Mouse (Mus musculus) midbrain, embryonic 14.5 days (tissue): ENCODE results near the gene Gm47841. TPM values are rescaled to one million over a fixed set of nuclear protein-coding genes. Genes with fewer than 3 reads are reported as not detected.

Source experiments
- ATAC-seq: fragments of 200-750 bp; cut with Nextera tagmentation; 2 replicates; pipeline ENCODE4 v1.8.0; 2017; ENCODE audit warnings: moderate number of reproducible peaks, moderate library complexity; ENCODE audit not compliant: low FRiP score, low TSS enrichment
- DNase-seq: peaks from one replicate; pipeline ENCODE4 v3.0.0-alpha.2; 2015
- H3K27ac ChIP-seq: fragments of 300-500 bp; sonication (generic); replicated peaks from 2 replicates; pipeline ENCODE4 v1.5.1; 2014; ENCODE audit warnings: mild to moderate bottlenecking, low read depth, low read length, moderate library complexity
- H3K27me3 ChIP-seq: fragments of 300-500 bp; sonication (generic); 2 replicates; pipeline ENCODE4 v1.6.1; 2014; ENCODE audit warnings: low read length, control low read depth, mixed read lengths; ENCODE audit not compliant: control insufficient read depth, insufficient read depth
- H3K36me3 ChIP-seq: fragments of 300-500 bp; sonication (generic); 2 replicates; pipeline ENCODE4 v1.6.1; 2014; ENCODE audit warnings: low read length, control low read depth; ENCODE audit not compliant: control insufficient read depth, insufficient read depth
- H3K4me1 ChIP-seq: fragments of 300-500 bp; sonication (generic); 2 replicates; pipeline ENCODE4 v1.6.1; 2014; ENCODE audit warnings: mild to moderate bottlenecking, antibody characterized with exemption, low read length, control low read depth; ENCODE audit not compliant: control insufficient read depth, insufficient read depth
- H3K4me2 ChIP-seq: fragments of 300-500 bp; sonication (generic); 2 replicates; pipeline ENCODE4 v1.6.1; 2014; ENCODE audit warnings: mild to moderate bottlenecking, low read length, moderate library complexity
- H3K4me3 ChIP-seq: fragments of 300-500 bp; sonication (generic); replicated peaks from 2 replicates; pipeline ENCODE4 v1.5.1; 2014; ENCODE audit warnings: low read depth, low read length
- H3K9ac ChIP-seq: fragments of 300-500 bp; sonication (generic); replicated peaks from 2 replicates; pipeline ENCODE4 v1.6.1; 2014; ENCODE audit warnings: mild to moderate bottlenecking, low read length, moderate library complexity
- H3K9me3 ChIP-seq: fragments of 300-500 bp; sonication (generic); 2 replicates; pipeline ENCODE4 v1.6.1; 2016; ENCODE audit warnings: low read length, control low read depth, mixed read lengths; ENCODE audit not compliant: control insufficient read depth
- WGBS: fragments of 180-500 bp; shearing (Covaris S2); extraction: QIAGEN DNeasy Blood & Tissue Kit; methylation state at CpG from one replicate; pipeline ENCODE4 v1.1.7; 2014; 5-methylcytosine and 5-hydroxymethylcytosine counted together
- polyA plus RNA-seq: library from polyadenylated mRNA; unstranded; fragments of >200 nt; fragmentation: Nextera tagmentation; extraction: Ambion mirVana; gene quantifications from 2 replicates; pipeline ENCODE4 v1.2.1, GENCODE M21; 2014

The Gm47841 gene
- polyA plus RNA-seq, 1 experiment from 2014 or later, result not detected

GRCm38 (mm10) chr15:101042613-101043012 is 4.6 kb downstream of the Gm47841 start:
- Histone ChIP-seq H3K27me3 (peaks cover 40% of the 10 kb centered on the region), H3K4me1 (peaks cover 16% of the 10 kb centered on the region)
- WGBS, result 25% methylated on average over 6 of the region's 6 CpGs

GRCm38 (mm10) chr15:101041966-101042365 is 5.2 kb downstream of the Gm47841 start:
- 76% methylated on average over 6 of the region's 6 CpGs for WGBS

More at GRCm38 (mm10) chr15:101042613-101043012, 4.6 kb downstream of the Gm47841 start:
- peak; percentile 82 for DNase-seq
- Histone ChIP-seq H3K9ac (no peak overlapping the region), H3K27ac (no peak overlapping the region), H3K9me3 (no peaks in the 10 kb centered on the region), H3K4me3 (no peak overlapping the region), H3K4me2 (no peak overlapping the region), H3K36me3 (peaks cover 28% of the 10 kb centered on the region)
- ATAC-seq, result no peak

DNA sequence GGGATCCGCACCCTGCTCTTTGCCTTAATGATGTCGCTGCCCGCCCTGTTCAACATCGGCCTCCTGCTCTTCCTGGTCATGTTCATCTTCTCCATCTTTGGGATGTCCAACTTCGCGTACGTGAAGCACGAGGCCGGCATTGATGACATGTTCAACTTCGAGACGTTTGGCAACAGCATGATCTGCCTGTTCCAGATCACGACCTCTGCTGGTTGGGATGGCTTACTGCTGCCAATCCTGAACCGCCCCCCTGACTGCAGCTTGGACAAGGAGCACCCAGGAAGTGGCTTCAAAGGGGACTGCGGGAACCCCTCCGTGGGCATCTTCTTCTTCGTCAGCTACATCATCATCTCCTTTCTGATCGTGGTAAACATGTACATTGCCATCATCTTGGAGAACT is 7.5 kb downstream of the Gm47841 start:
- Histone ChIP-seq H3K27ac (no peak overlapping the region), H3K4me2 (no peak overlapping the region), H3K27me3 (peaks cover 11% of the 10 kb centered on the region; the same call in 1 of the 2 replicates), H3K4me3 (no peak overlapping the region), H3K9ac (no peak overlapping the region), H3K4me1 (no peaks in the 10 kb centered on the region), H3K9me3 (no peaks in the 10 kb centered on the region), H3K36me3 (peaks cover 45% of the 10 kb centered on the region)
- WGBS, result 65% methylated on average over 17 of the region's 17 CpGs
- ATAC-seq (no peak), DNase-seq (no peak)

More at GRCm38 (mm10) chr15:101041966-101042365, 5.2 kb downstream of the Gm47841 start:
- Histone ChIP-seq H3K4me2 (no peak overlapping the region), H3K36me3 (peaks cover 28% of the 10 kb centered on the region), H3K27me3 (peaks cover 34% of the 10 kb centered on the region), H3K4me1 (peaks cover 13% of the 10 kb centered on the region), H3K9me3 (no peaks in the 10 kb centered on the region), H3K9ac (no peak overlapping the region), H3K27ac (0 out of 2 replicates have a peak overlapping the region, but pooled peaks have one; percentile 8), H3K4me3 (no peak overlapping the region)
- ATAC-seq (no peak), DNase-seq (no peak)

DNA sequence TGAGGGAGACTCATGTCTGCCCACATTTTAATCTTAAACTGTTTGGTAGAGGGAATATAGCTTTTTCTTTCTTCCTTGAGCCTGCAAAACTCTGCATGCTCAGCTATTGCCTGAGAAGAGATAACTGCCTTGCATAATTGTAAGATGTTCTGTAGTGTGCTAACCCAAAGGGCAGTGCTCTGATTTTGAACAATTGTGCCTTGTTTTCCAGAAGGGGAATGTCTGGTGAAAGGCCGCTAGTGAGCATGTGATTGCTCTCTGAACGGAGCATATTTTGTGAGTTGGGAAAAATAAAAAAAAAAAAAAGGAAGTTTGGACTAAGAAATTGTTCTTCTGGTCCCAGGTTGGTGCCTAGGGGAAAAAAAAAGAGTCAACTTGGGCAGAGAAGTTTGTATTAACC is 18.2 kb downstream of the Gm47841 start:
- 79% methylated on average over 2 of the region's 2 CpGs for WGBS
- H3K9me3 ChIP-seq, result no peaks in the 10 kb centered on the region
- no peak overlapping the region for H3K27ac ChIP-seq
- no peaks in the 10 kb centered on the region for H3K4me1 ChIP-seq
- ATAC-seq, result no peak
- H3K27me3 ChIP-seq, result no peaks in the 10 kb centered on the region
- no peak overlapping the region for H3K9ac ChIP-seq
- H3K4me3 ChIP-seq, result no peak overlapping the region
- DNase-seq, result no peak
- H3K36me3 ChIP-seq, result peaks cover 36% of the 10 kb centered on the region
- no peak overlapping the region for H3K4me2 ChIP-seq

DNA sequence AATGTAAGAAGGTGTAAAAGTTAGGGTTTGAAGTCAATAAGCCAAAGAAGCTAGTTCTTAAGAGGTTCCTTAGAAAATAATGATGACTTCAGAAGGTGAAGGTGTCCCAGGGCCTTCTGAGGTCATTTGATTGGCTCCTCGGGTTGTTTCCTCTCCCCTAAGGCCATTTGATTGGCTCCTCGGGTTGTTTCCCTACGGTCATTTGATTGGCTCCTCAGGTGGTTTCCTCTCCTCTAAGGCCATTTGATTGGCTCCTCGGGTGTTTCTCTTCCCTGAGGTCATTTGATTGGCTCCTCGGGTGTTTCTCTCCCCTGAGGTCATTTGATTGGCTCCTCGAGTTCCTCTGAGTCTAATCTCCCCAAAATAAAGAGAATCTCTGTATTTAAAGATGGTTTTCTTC is 35.8 kb downstream of the Gm47841 start:
- Histone ChIP-seq H3K9ac (no peak overlapping the region), H3K4me1 (peaks cover 6% of the 10 kb centered on the region; the same call in 1 of the 2 replicates), H3K4me2 (no peak overlapping the region), H3K9me3 (no peaks in the 10 kb centered on the region), H3K27me3 (no peaks in the 10 kb centered on the region), H3K27ac (no peak overlapping the region), H3K4me3 (no peak overlapping the region), H3K36me3 (peaks cover 42% of the 10 kb centered on the region)
- ATAC-seq (no peak), DNase-seq (no peak)
- 91% methylated on average over 6 of the region's 6 CpGs for WGBS

GRCm38 (mm10) chr15:101008386-101009010 is 38.7 kb downstream of the Gm47841 start:
- Histone ChIP-seq H3K4me1 (peaks cover 6% of the 10 kb centered on the region; the same call in 1 of the 2 replicates), H3K27me3 (no peaks in the 10 kb centered on the region), H3K27ac (no peak overlapping the region), H3K4me3 (no peak overlapping the region), H3K36me3 (peaks cover 22% of the 10 kb centered on the region), H3K9ac (no peak overlapping the region), H3K9me3 (no peaks in the 10 kb centered on the region), H3K4me2 (no peak overlapping the region)
- no peak for ATAC-seq
- peak; percentile 18 for DNase-seq
- WGBS, result 89% methylated on average over 14 of the region's 14 CpGs

DNA sequence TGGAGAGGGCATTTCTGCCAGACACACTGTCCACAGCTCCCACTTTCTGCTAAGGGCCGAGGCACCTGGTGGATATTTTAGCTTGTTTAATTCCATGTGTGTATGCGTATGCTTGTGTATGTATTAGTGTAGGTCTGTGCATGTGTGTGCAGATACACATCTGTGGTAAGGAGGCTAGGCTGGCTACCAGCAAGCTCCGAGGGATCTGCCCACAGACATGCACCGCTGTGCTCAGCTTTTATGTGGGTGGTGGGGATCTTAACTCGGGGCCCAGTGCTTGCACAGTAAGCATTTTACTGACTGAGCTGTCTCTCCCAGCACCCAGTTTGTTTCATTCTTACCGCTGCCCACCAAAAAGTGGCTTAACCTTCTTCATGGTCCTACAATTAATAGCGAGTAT is 40.0 kb downstream of the Gm47841 start:
- H3K4me3 ChIP-seq, result no peak overlapping the region
- 69% methylated on average over 7 of the region's 7 CpGs for WGBS
- H3K36me3 ChIP-seq, result peaks cover 23% of the 10 kb centered on the region
- no peak overlapping the region for H3K9ac ChIP-seq
- DNase-seq, result no peak
- H3K27ac ChIP-seq, result no peak overlapping the region
- H3K27me3 ChIP-seq, result no peaks in the 10 kb centered on the region
- H3K4me2 ChIP-seq, result peak overlapping the region; percentile 55; the same call in 1 of the 2 replicates
- peaks cover 6% of the 10 kb centered on the region; the same call in 1 of the 2 replicates for H3K4me1 ChIP-seq
- no peaks in the 10 kb centered on the region for H3K9me3 ChIP-seq
- no peak for ATAC-seq

DNA sequence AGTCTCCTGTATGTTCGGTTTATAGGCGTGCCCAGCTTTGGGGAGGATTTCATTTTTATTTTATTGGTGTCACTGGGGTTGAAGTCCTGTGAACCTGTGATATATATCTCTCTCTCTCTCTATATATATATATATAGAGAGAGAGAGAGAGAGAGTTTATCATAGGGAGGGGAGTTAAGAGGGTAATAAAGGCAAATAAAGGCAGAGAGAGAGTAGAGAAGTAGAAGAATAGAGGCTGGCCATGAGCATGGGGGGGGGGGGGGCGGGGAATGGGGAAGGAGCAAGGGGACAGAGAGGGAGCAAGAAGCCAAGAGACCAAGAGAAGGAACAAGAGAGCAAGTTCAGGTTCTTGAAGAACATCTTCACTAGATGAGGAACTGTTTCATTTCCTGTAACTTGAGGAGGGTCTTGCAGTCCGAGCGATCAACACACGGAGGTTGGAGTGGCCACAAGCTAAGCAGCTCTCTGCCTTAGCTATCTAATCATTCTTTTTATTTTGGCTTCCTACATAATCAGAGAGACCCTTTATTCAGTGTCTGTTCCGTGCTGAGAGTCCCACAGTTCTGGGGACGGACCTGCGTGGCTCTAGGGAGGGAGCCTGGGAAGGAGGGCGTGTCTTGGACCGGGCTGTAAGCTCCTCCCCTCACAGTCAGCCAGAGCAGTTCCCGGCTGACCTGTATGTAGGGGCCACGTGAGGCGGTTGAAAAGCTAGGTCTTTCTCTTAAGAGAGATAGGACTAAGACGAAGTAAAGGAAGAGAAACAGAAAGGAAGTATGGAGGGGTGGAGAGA is 40.8 kb downstream of the Gm47841 start:
- H3K27ac ChIP-seq, result no peak overlapping the region
- no peaks in the 10 kb centered on the region for H3K27me3 ChIP-seq
- H3K4me1 ChIP-seq, result peaks cover 6% of the 10 kb centered on the region; the same call in 1 of the 2 replicates
- H3K9ac ChIP-seq, result 0 out of 2 replicates have a peak overlapping the region, but pooled peaks have one; percentile 16
- ATAC-seq (peak; percentile 63; the same call in 1 of the 2 replicates), DNase-seq (peak; percentile 50)
- H3K9me3 ChIP-seq, result no peaks in the 10 kb centered on the region
- peaks cover 23% of the 10 kb centered on the region for H3K36me3 ChIP-seq
- H3K4me3 ChIP-seq, result peak overlapping the region; percentile 12
- H3K4me2 ChIP-seq, result peak overlapping the region; percentile 55
- 15% methylated on average over 14 of the region's 15 CpGs for whole genome bisulfite sequencing
